Mouse (Mus musculus): Measurements from ENCODE around the gene Sugp2. TPM values are rescaled to one million over a fixed set of nuclear protein-coding genes. Genes with fewer than 3 reads are reported as not detected.
A peak's percentile ranks its signal among the peaks of the same experiment; 100 is the strongest.

Sugp2 gene
- polyA plus RNA-seq, 1 experiment from 2014 or later = 14.0 TPM

GRCm38 (mm10) chr8:70227997-70228396 lies 6.0 kb upstream of the Sugp2 start:
- H3K36me3 ChIP-seq (ENCODE audit: insufficient read depth, low read length) = peaks cover 23% of the 10 kb centered on the region
- H3K4me2 ChIP-seq (ENCODE audit: low read length) = no peak overlapping the region
- H3K4me1 ChIP-seq (replicated peaks; ENCODE audit: insufficient read depth, low read length) = no peaks in the 10 kb centered on the region
- TF ChIP-seq CTCF (IDR thresholded peaks at IDR 0.05; ENCODE audit: low read depth) = no peak
- no peak overlapping the region for H3K9ac ChIP-seq (ENCODE audit: low read depth, low read length)
- 79% methylated on average over 4 of the region's 4 CpGs for WGBS
- no peak for ATAC-seq (replicated peaks; ENCODE audit: low FRiP score, low read depth)
- no peaks in the 10 kb centered on the region for H3K9me3 ChIP-seq (replicated peaks; ENCODE audit: low read length)
- no peak overlapping the region for H3K4me3 ChIP-seq (replicated peaks; ENCODE audit: low read depth, low read length)
- H3K27me3 ChIP-seq (ENCODE audit: insufficient read depth, low read length) = no peaks in the 10 kb centered on the region
- no peak overlapping the region for H3K27ac ChIP-seq
- no peak for DNase-seq (ENCODE audit: low spot score)

DNA sequence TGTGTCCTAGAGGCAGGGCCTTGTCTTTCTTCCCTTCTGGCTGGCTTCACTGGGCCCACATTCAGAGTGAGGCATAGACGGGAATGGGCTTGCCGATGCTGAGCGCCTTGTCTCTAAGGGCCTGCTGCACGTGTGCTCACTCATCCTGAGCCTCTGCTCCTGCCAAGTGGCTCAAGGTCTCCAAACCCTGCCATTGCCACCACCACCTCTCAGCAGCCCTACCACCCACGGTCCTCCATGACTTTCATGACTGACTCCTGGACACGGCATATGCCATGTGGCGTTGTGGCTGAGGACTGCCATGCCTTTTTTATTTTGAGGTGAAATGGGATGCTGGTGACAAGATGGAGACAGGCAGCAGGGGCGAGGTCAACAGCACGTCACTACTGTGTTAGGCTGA lies 3.2 kb upstream of the Sugp2 start:
- no peak for DNase-seq (ENCODE audit: low spot score)
- 90% methylated on average over 9 of the region's 9 CpGs for WGBS

DNA sequence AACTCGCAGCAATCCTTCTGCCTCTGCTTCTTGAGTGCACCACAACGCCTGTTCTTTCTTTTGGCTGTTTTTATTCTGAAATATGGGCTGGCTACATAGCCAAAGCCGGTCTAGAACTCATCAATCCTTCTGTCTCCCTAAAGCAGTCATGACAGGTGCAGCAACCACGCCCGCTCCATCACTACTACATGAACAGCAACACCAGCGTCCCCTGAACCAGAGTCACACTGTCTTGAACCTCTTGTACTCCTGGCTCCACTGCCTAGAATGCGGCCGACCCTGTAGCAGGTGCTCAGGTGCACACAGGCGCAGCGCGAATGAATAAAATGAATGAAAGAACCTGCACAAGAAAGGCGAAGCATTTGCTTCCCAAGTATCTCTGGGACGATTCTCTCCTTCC lies 420 bp upstream of the Sugp2 start:
- DNase-seq (ENCODE audit: low spot score) (no peak), ATAC-seq (replicated peaks; ENCODE audit: low FRiP score, low read depth) (no peak)
- peak overlapping the region; percentile 85 for H3K9ac ChIP-seq (ENCODE audit: low read depth, low read length)

More for the DNA sequence above, 3.2 kb upstream of the Sugp2 start:
- ATAC-seq (replicated peaks; ENCODE audit: low FRiP score, low read depth) = no peak
- Histone ChIP-seq H3K27me3 (ENCODE audit: insufficient read depth, low read length) (no peaks in the 10 kb centered on the region), H3K4me3 (replicated peaks; ENCODE audit: low read depth, low read length) (no peak overlapping the region), H3K9ac (ENCODE audit: low read depth, low read length) (no peak overlapping the region), H3K4me1 (replicated peaks; ENCODE audit: insufficient read depth, low read length) (no peaks in the 10 kb centered on the region; the same call in 1 of the 2 replicates), H3K4me2 (ENCODE audit: low read length) (no peak overlapping the region), H3K9me3 (replicated peaks; ENCODE audit: low read length) (no peaks in the 10 kb centered on the region), H3K27ac (no peak overlapping the region), H3K36me3 (ENCODE audit: insufficient read depth, low read length) (peaks cover 11% of the 10 kb centered on the region; the same call in 1 of the 2 replicates)
- no peak for TF ChIP-seq CTCF (IDR thresholded peaks at IDR 0.05; ENCODE audit: low read depth)

GRCm38 (mm10) chr8:70234781-70235128 lies 729 bp downstream of the Sugp2 start:
- WGBS = under 1% methylated on average over 15 of the region's 15 CpGs
- no peaks in the 10 kb centered on the region for H3K9me3 ChIP-seq (replicated peaks; ENCODE audit: low read length)
- peak overlapping the region; percentile 66 for H3K4me2 ChIP-seq (ENCODE audit: low read length)
- H3K4me1 ChIP-seq (replicated peaks; ENCODE audit: insufficient read depth, low read length) = no peaks in the 10 kb centered on the region; the same call in 1 of the 2 replicates
- DNase-seq (ENCODE audit: low spot score) (no peak), ATAC-seq (replicated peaks; ENCODE audit: low FRiP score, low read depth) (no peak)
- peak overlapping the region; percentile 85 for H3K9ac ChIP-seq (ENCODE audit: low read depth, low read length)
- H3K36me3 ChIP-seq (ENCODE audit: insufficient read depth, low read length) = peaks cover 25% of the 10 kb centered on the region
- peak overlapping the region; percentile 96 for H3K27ac ChIP-seq
- no peak for TF ChIP-seq CTCF (IDR thresholded peaks at IDR 0.05; ENCODE audit: low read depth)
- H3K4me3 ChIP-seq (replicated peaks; ENCODE audit: low read depth, low read length) = peak overlapping the region; percentile 85
- H3K27me3 ChIP-seq (ENCODE audit: insufficient read depth, low read length) = no peaks in the 10 kb centered on the region

More for the DNA sequence above, 420 bp upstream of the Sugp2 start:
- Histone ChIP-seq H3K27ac (no peak overlapping the region), H3K9me3 (replicated peaks; ENCODE audit: low read length) (no peaks in the 10 kb centered on the region), H3K4me3 (replicated peaks; ENCODE audit: low read depth, low read length) (peak overlapping the region; percentile 85), H3K4me1 (replicated peaks; ENCODE audit: insufficient read depth, low read length) (no peaks in the 10 kb centered on the region; the same call in 1 of the 2 replicates), H3K36me3 (ENCODE audit: insufficient read depth, low read length) (peaks cover 28% of the 10 kb centered on the region), H3K27me3 (ENCODE audit: insufficient read depth, low read length) (no peaks in the 10 kb centered on the region), H3K4me2 (ENCODE audit: low read length) (peak overlapping the region; percentile 66)
- 4% methylated on average over 13 of the region's 13 CpGs for WGBS
- TF ChIP-seq CTCF (IDR thresholded peaks at IDR 0.05; ENCODE audit: low read depth) = no peak

- WGBS = 87% methylated on average over 2 of the region's 2 CpGs
- Histone ChIP-seq H3K9me3 (replicated peaks; ENCODE audit: low read length) (no peaks in the 10 kb centered on the region), H3K9ac (ENCODE audit: low read depth, low read length) (no peak overlapping the region), H3K36me3 (ENCODE audit: insufficient read depth, low read length) (peaks cover 37% of the 10 kb centered on the region), H3K4me1 (replicated peaks; ENCODE audit: insufficient read depth, low read length) (no peaks in the 10 kb centered on the region; the same call in 1 of the 2 replicates), H3K27me3 (ENCODE audit: insufficient read depth, low read length) (no peaks in the 10 kb centered on the region), H3K4me2 (ENCODE audit: low read length) (no peak overlapping the region), H3K27ac (no peak overlapping the region), H3K4me3 (replicated peaks; ENCODE audit: low read depth, low read length) (no peak overlapping the region)
- no peak for ATAC-seq (replicated peaks; ENCODE audit: low FRiP score, low read depth)
- no peak for DNase-seq (ENCODE audit: low spot score)
- TF ChIP-seq CTCF (IDR thresholded peaks at IDR 0.05; ENCODE audit: low read depth) = no peak
Observed at GRCm38 (mm10) chr8:70237842-70238241, 3.8 kb downstream of the Sugp2 start.

GRCm38 (mm10) chr8:70240642-70241041 lies 6.6 kb downstream of the Sugp2 start:
- Histone ChIP-seq H3K27me3 (ENCODE audit: insufficient read depth, low read length) (no peaks in the 10 kb centered on the region), H3K9me3 (replicated peaks; ENCODE audit: low read length) (no peaks in the 10 kb centered on the region), H3K4me1 (replicated peaks; ENCODE audit: insufficient read depth, low read length) (no peaks in the 10 kb centered on the region), H3K9ac (ENCODE audit: low read depth, low read length) (no peak overlapping the region), H3K4me3 (replicated peaks; ENCODE audit: low read depth, low read length) (no peak overlapping the region), H3K27ac (no peak overlapping the region), H3K4me2 (ENCODE audit: low read length) (no peak overlapping the region), H3K36me3 (ENCODE audit: insufficient read depth, low read length) (peaks cover 47% of the 10 kb centered on the region)
- TF ChIP-seq CTCF (IDR thresholded peaks at IDR 0.05; ENCODE audit: low read depth) = peak; percentile 35; the same call in 1 of the 2 replicates
- ATAC-seq (replicated peaks; ENCODE audit: low FRiP score, low read depth) (no peak), DNase-seq (ENCODE audit: low spot score) (no peak)
- 91% methylated on average over 5 of the region's 5 CpGs for WGBS

GRCm38 (mm10) chr8:70246622-70247021 lies 12.6 kb downstream of the Sugp2 start:
- no peak for TF ChIP-seq CTCF (IDR thresholded peaks at IDR 0.05; ENCODE audit: low read depth)
- Histone ChIP-seq H3K27ac (no peak overlapping the region), H3K4me2 (ENCODE audit: low read length) (no peak overlapping the region), H3K27me3 (ENCODE audit: insufficient read depth, low read length) (no peaks in the 10 kb centered on the region), H3K4me1 (replicated peaks; ENCODE audit: insufficient read depth, low read length) (no peaks in the 10 kb centered on the region), H3K36me3 (ENCODE audit: insufficient read depth, low read length) (peaks cover 58% of the 10 kb centered on the region), H3K9ac (ENCODE audit: low read depth, low read length) (no peak overlapping the region), H3K9me3 (replicated peaks; ENCODE audit: low read length) (no peaks in the 10 kb centered on the region), H3K4me3 (replicated peaks; ENCODE audit: low read depth, low read length) (no peak overlapping the region)
- ATAC-seq (replicated peaks; ENCODE audit: low FRiP score, low read depth) (no peak), DNase-seq (ENCODE audit: low spot score) (no peak)
- WGBS = 91% methylated on average over 6 of the region's 6 CpGs

All from kidney, postnatal 0 days (tissue).